Mouse (Mus musculus) spleen, postnatal 36 days (tissue): ENCODE measurements around the gene Slc2a6.
A peak's percentile ranks its signal among the peaks of the same experiment; 100 is the strongest.

ENCODE experiments used
- DNase-seq, 2 experiments: peaks; one replicate each; pipeline ENCODE4 v3.0.0; 2022; ENCODE audit warnings: low spot score in 2 of 2, mixed read lengths in 1 of 2

Gene Slc2a6

DNA sequence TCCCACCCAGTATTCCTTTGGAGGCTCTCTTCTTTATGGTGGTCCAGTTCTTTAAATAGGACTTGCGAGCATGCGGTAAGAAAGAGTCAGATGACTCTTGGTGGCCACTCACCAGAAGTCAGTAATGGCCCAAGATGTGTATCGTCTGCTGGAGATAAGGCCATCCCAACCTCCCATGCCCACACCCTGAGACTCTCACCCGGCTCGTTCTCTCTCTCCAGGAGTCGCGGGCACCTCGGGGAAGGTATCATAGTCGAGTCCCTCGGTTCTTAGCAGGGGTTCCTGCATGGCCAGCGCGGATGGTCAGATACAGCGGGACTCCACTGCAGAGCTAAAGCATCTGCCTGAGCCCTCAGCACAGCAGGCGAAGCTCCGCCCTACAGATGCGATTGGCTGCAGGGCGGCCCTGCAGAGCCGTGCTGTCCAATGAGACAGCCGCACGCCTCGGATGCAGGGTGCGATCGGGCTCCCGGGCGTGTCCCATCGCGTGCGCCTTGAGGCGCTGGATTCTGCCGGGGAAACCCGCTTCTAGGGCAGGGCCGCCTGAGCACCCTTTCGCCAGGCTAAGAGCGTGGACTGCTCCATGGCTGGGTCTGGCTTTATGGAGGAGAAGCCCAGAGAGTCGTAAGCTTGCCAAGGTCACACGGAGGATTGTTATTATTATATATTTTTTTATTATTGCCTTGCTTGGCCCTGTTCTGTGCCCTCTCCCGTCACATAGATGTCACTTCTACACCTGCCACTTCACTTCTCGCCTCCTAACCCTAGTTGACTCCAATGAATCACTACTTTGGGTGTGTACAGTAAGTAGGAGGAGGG lies at the start of gene Slc2a6:
Gene Slc2a6, minus strand, starts transcription at position 381 of the 819 bp plus-strand sequence.
- DNase-seq: peak; percentile 89 to 92

DNA sequence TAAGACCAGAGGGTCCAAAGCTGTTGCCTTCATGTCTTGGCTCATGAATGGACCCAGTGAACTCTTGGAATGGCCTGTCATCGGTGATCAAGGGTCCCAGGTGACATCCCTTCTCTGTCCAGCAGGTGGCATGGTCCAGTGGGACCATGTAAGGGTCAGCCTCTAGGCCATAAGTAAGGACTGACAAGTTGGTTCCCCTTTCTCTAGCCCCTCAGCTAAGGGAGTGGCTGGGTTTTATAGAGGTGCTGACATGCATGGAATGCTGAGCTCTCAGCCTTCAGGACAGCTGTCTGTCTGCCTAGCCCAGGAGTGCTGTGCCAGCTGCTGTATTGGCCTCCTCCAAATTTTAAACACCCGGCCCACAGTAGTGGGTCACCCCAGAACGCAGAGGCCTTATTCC lies 47.7 kb upstream of the Slc2a6 start:
- DNase-seq: peak in 1 of 2 experiments; percentile 35

DNA sequence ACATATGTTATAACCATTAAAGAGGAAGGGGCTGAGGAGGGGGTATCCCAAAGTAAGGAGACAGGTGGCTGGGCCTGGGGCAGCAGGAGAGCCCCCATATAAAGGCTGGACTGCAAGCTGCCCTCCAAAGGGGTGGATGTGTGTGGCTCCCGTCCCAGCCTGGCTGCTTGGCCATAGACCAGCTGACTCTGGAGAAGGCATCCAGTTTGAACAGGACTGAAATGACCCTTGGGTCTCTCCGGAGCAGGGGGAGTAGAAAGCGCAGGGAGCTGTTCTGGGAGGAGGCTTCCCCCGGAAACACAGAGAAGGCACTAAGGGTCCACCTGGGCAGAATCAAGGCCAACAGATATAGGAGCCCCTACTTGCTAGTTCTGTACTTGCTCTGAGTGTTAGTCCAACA lies 47.0 kb upstream of the Slc2a6 start:
- DNase-seq: no peak

DNA sequence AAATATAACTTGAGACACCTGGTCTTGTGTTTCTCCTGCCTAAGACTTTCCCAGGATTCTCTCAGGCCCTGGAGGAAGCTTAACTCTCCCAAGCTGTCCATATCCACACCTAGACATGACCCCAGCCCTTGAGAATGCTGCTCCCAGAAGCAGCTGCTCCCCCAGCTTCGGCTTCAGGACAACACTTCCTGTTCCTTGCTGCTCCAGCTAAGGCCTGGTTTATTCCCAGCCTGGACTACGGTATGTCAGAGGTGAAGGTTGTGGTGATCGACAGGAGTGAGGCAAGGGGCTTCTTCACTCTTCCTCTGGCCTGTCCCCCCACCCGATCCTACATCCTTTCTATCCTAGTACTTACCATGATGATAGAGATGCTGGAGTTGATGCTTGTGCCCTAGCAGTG lies 45.6 kb upstream of the Slc2a6 start:
- no peak for DNase-seq

DNA sequence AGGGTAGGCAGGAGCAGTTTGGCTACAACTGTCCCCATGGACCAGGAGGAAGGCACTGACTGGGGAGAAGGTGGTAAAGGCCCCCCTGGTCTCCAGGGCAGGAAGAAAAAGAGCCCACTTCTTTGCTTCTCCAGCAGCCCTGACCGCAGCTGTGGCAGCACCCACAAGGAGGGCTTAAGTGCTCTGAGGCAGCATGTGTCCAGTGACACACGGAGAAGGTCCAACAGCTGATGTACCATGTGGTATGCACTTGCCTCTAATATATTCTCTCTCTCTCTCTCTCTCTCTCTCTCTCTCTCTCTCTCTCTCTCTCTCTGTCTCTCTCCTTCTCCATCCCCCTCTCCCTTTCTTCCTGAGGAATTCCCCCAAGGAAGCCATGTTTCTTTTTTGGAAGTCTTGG lies 44.2 kb upstream of the Slc2a6 start, which contains the start of gene Mymk:
Gene Mymk, minus strand, starts transcription at position 202 of the 400 bp plus-strand sequence.
- no peak for DNase-seq

DNA sequence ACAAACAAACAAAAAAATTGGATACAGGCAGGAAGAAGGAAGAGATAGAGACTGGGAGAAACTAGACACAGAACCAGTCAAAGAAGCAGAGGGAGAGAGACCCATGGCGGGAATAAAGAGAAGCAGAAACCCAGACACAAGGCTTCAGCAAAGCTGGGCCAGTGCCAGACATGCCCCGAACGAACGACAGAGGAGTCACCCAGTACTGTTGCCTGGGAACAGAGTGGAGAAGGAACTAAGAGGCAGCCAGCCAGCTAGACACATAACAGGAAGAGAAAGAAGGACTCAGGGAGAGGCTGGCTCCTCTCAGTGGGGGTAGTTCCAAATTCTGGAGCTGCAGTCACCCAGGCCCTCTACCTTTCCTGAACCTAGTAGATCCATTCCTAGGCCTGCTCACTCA lies 43.3 kb upstream of the Slc2a6 start:
- peak in 1 of 2 experiments; percentile 55 for DNase-seq

DNA sequence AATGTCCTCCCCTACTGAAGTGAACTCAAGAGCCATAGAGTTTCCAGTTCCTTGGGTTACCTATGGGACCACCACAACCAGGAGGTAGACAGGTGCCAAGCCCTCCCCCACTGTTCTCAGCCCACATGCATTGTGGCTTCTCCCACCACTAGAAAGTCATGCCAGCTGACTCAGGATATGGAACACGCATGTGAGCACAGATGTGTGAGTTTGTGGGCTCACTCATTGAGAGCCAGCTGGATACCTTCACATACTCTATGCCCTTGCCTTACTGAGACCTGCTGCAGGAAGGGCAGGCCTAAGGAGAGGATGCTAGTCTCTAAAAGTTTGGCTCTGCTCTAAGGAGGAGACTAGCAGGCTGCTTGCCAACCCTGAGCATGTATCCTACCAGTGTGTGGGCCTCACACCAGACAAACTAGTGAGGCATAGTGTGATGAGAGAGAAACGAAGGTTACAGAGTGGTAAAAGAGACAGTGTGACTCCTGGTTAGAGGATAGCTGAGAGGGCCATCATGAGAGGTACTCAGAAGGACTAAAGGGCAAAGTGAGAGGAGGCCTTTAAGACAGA lies 42.5 kb upstream of the Slc2a6 start:
- no peak for DNase-seq

DNA sequence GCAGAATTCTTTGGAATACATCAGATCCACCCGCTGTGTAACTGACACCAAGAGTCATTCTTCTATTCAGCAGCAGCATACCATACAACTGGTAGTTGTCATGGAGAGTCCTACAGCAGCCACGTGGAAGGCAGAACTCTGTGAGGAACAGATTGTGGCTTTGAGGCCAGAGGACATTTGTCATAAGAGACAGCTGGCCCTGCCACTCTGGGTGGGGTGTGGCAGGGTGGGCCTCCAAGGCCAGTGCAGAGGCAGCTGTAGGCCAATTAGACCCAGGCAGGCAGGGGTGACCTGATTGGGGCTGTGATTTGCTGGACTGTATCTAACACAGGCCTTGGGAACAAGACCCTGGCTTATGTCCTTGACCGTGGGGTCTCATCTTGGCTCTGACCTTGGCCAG lies 41.8 kb upstream of the Slc2a6 start:
- DNase-seq: no peak

DNA sequence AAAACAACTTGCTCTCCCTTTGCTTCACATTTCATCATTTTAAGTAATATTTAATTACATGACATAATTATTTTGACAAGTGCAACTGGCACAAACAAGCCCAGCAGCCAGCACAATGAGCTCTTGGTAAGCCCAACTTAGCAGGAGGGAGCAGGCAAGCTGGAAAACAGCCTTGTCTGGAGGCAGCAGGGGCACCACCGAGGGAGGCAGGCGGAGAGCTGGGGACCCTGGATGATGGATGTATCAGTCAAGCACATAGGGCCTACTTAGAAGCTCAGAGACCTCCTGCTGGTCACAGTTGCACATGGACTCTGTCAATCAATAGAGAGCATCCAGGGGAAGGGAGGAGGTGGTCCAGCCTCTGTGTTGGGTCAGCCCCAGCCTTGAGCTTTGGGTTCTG lies 40.2 kb upstream of the Slc2a6 start:
- no peak for DNase-seq

DNA sequence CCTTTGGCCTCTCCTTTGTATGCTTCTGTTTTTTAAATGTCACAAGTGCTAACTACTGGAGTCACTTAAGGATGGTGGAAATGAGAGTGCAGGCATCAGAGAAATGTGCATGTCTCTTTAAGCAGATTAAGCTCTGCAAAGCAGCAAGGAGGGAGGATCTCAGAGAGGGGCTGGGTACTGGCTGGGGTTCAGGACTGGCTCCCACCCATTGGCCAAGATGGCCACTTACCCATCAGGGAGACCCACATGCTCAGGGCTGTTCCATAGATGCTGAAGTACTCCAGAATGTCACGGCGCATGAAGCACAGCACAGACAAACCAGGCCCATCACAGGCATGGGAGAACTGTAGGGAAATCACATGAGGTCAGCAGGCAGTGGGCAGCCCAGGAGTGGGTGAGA lies 39.3 kb upstream of the Slc2a6 start:
- DNase-seq: no peak

DNA sequence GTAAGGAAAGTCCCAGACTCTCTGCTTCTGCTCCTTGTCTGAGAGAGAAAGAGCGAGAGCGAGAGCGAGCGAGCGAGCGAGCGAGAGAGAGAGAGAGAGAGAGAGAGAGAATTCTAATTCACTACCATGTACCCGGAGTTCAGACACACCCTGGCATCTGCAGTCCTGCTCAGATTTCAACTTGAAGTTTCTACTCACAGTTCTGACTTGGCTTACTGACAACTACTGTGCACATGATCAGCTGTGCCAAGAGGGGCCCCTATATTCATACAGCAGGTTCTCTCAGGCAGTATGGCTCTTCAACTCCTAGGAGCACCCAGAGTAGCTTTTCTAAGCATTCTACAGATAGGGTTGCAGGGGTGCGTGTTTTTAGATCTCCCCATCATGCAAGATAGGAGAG lies 31.4 kb upstream of the Slc2a6 start:
- no peak for DNase-seq

DNA sequence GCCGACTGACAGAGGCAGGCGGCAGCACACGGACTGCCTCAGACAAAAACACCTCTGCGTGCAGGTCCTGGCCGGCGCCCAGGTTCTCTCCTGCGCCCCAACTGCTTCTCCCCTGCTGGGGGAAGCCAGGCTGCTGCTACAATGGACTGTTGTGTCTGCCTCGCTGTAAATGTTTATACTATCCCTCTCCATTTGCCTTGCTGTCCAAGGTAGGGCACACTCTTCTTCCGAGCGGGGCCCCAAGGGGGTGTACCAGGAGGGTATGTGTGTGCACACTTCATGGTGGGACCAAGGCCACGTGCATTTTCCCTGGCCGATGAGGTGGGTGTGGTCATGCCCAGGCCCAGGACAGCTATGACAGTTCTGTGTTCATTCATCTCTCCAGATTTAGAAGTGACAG lies 31.0 kb upstream of the Slc2a6 start:
- no peak for DNase-seq

DNA sequence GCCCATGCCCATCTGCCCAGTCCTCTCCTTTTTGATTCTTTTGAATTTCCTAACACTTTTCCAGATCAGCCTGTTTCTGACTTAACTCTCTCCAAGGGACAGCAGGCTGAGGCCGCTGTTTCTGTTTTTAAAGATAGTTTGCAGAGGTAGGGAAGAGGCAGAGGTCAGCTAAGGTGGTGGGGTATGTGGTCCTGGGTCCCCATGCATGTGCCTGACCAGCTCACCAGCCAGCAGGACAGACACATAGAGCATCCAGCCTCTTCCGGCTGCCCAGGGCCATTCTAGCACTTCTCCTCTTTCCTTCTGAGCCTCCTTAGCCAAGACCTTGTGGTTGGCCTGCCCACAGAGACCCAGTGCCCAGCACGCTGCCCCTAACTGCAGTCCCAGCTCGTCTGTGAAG lies 30.5 kb upstream of the Slc2a6 start:
- DNase-seq: no peak

DNA sequence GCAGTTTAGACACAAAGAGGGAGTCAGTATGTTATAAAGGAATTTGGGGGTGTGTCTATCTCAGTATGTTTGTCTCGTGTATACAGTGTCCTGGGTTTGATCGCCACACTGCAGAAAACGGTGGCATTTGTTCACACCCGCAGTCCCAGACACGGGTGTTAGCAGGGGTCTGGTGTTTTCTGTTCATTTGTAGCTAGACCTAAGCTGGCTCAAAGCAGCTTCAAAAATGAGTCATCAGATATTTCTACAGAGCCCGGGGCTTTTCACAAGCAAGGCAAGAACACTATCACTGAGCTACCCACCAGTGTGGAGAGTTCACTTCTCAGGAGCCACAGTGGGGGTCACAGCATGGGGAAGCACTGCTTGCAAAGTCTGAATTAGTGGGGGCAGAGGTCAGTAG lies 21.6 kb upstream of the Slc2a6 start:
- DNase-seq: no peak

DNA sequence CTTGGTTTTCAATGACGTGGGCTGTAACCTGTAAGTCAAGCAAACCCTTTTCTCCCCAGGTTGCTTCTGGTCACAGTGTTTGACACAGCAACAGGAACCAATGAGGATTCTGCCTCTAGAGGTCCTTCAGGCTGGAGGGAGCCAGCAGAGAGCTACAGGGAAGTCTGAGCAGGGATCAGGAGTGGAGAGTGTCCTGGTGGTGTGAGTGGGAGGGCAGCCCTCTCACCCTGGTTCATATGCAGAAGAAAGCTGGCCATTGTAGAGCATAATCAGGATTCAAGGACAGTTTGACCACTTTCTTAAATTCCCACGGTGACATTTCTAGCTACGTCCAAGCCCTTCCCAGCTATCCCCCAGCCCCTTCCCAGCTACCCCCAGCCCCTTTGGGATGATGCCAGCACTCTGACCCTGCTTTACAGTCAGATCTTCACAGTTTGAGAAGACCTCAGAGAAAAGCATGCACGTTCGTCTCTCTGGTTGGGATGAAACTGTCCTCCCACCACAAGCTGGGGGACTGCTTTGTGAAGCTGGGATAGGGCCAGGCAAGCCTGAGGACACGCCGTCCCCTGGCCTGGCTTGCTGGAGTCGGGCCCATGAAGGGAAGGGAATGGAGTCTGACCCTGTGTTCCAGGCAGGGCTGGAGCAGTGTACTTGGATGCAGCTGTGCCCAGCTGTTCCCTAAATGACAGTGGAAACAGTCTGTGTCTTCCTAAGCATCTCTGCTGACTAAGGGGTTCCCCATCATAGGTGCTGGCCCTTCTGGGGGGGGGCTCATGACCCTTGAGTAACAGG lies 18.4 kb upstream of the Slc2a6 start:
- no peak for DNase-seq

DNA sequence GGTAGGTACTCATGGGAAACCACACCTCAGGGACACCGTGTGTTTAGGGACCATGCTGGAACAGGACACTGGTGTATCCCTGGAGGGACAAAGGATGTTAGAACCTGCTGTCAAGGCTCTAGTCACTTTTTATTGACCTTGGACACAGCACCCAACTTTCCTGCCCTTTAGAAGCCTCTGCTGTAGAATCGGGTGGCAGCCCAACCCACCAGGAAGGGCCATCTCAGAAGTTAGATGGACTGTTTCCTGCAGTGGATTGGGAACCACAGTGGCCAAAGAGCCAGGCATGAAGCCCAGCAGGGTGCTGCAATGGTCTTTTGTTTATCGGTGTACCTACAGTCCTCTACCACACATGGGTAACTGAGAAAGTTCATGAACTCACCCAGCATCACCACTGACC lies 16.8 kb upstream of the Slc2a6 start:
- DNase-seq: no peak

DNA sequence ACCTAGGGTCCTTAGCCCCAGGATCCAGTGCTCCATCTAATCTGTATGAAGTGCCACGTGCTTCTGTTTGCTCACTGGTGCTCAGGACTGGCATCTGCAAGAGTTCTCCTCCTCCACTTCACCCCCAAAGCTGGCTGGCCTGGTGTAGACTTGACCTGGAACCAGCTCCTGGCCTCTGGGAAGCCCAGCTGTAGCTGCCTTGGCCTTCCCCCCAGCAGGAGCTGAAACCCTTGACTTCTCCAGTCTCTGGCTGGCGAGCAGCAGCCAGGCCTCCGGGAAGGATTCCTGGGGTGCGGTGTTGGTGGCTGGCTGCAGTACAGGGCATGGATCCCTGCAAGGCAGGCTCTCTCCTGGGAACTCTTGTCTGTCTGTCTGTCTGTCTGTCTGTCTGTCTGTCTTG lies 16.4 kb upstream of the Slc2a6 start:
- DNase-seq: no peak

DNA sequence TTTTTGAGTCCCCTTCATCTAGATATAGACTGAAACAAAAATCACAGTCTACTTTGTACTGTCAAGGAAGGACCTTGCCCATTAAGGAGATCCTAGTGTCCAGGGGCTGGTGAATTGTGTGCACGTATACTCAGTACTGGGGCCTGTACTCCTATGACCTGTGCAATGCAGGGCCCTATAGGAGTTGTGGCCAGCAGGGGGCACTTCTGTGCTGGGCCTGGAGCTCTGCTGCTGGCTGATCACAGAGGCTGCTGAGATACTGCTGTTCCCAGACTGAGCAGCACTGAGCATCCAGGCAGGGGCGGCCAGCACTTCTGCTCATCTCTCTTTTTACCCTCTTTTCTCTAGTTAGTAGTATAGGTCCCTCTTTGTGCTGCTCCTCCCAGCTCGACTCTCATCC lies 15.7 kb upstream of the Slc2a6 start:
- peak; percentile 58 for DNase-seq

DNA sequence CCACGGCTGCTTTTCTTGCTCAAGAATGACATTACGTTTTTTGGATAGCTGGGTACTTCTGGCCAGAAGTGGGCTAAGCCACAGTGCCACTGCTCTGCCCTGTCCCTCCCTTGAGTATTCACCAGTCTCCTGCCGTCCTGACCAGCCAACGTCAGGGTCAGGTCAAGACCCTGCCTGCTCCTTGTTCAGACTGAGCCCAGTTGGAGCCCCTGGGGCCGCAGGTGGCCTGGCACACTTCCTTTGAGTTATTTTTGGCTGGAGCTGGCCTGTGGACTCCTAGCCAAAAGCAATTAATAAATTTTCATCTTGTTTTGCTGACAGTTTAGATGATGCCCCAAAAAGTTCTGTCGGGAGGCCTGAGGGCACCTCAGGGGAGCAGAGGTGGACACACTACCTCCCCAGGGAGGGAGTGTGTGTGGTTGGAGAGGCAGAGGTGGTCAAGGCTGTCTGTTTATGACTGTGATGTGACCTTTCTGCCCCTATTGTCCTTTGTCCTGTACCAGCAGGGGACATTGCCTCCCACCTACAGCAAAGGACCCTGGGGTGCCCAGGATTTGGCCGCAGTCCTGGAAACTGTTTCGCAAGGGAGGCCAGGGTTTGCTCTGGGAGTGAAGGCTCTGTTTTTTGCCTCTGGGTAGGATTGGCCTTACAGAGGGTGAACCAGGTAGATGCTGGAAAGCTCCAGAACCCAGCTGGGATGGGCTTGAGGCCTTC lies 14.5 kb upstream of the Slc2a6 start:
- DNase-seq: no peak

DNA sequence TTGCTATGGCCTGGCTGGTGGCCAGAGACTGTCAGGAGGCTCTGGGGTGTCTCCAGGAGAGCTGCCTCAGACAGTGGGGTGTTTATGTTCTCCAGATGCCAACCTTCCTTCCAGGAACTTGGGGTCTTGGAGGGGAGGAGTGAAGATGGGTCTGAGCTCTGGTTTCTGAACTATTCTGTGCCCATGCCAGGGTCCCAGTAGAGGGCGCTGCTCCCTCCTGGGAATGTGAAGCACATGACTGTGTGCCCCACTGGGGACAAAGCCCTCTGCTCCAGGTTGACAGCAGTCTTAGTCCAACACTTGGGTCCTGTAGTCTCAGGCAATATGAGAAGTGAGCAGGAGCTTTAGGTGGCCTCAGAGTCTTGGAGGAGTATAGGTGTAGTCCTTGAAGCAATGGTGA lies 11.5 kb upstream of the Slc2a6 start:
- no peak for DNase-seq

DNA sequence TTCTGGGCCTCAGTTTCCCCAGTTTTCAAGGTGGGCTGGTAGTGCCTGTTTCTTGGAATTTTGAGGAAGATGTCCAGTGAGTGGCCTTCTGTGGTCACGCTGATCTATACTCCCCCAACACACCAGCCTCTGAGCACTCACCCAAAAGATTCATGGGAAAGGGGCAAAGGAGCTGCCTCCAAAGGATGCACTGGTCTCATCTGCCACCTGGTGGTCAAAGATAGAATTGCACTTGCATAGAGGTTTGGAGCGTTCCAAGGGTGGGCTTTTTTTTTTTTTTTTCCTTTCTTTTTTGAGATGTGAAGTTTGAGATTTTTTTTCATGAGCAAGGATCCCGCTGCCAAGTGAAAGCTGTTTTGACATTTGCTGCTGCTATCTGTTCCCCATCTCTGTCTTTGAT lies 10.8 kb upstream of the Slc2a6 start:
- peak; percentile 49 to 64 for DNase-seq

DNA sequence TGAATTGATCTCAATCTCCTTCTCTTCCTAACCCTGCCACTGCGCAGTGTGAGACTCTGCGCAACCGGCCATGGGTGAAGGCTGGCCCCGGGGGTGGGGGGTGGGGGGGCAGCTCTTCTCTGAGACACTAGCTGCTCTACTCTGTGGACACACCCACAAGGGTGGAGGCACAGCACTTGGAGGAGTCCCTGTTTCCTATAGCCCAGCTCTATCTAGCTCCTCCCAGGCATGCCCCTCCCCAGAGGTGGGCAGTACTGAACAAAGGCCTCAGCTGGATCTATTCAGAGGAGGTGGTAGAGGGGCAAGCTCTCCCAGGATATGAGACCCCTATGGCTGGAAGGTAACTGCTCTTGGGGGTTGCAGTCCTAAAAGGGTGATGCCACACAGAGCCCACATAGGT lies 9.2 kb upstream of the Slc2a6 start:
- no peak for DNase-seq
